Mouse (Mus musculus) C2C12 (cell line): ENCODE data around the gene Elp5. TPM values are rescaled to one million over a fixed set of nuclear protein-coding genes. Genes with fewer than 3 reads are reported as not detected.

Experiments
- H3K27me3 ChIP-seq: one replicate; pipeline ENCODE4 v1.6.1; 2011; ENCODE audit not compliant: control insufficient read depth, insufficient read depth, insufficient read length
- H3K36me3 ChIP-seq: one replicate; pipeline ENCODE4 v1.6.1; 2011; ENCODE audit not compliant: control insufficient read depth, insufficient read depth
- H3K4me3 ChIP-seq: one replicate; pipeline ENCODE4 v1.5.1; 2011; ENCODE audit warnings: mild to moderate bottlenecking, control low read depth; ENCODE audit not compliant: poor library complexity, insufficient read depth, severe bottlenecking
- H3K79me2 ChIP-seq: one replicate; pipeline ENCODE4 v1.6.1; 2011; ENCODE audit not compliant: control insufficient read depth, insufficient read depth
- H3K79me3 ChIP-seq: one replicate; pipeline ENCODE4 v1.6.1; 2011; ENCODE audit warnings: low read depth, control low read depth
- H3ac ChIP-seq: one replicate; pipeline ENCODE3; 2011; ENCODE audit warnings: low read depth; ENCODE audit not compliant: control insufficient read depth, insufficient read length
- CEBPB ChIP-seq: IDR thresholded peaks from one replicate; pipeline ENCODE4 v1.6.1; 2011; ENCODE audit warnings: low read depth, mild to moderate bottlenecking, control low read depth, moderate library complexity
- CTCF ChIP-seq: IDR thresholded peaks from one replicate; pipeline ENCODE4 v1.5.1; 2011; ENCODE audit not compliant: control insufficient read depth, insufficient read depth, insufficient read length
- FOSL1 ChIP-seq: IDR thresholded peaks from one replicate; pipeline ENCODE4 v1.8.0; 2011; ENCODE audit warnings: mild to moderate bottlenecking, low read length; ENCODE audit not compliant: poor library complexity, insufficient read depth, severe bottlenecking
- MAX ChIP-seq: IDR thresholded peaks from one replicate; pipeline ENCODE4 v1.6.1; 2011; ENCODE audit warnings: mild to moderate bottlenecking, control low read depth
- MYOD1 ChIP-seq: IDR thresholded peaks from one replicate; pipeline ENCODE4 v1.6.1; 2011; ENCODE audit warnings: low read depth; ENCODE audit not compliant: control insufficient read depth, insufficient read length
- MYOG ChIP-seq: IDR thresholded peaks from one replicate; pipeline ENCODE4 v1.6.1; 2011; ENCODE audit not compliant: control insufficient read depth, insufficient read length; ENCODE audit errors: extremely low read depth
- USF1 ChIP-seq: IDR thresholded peaks from one replicate; pipeline ENCODE4 v1.6.1; 2011; ENCODE audit warnings: low read depth, mild to moderate bottlenecking, control low read depth, moderate library complexity
- polyA plus RNA-seq: library from polyadenylated mRNA; unstranded; fragments of >200 nt; fragmentation: generic; extraction: Trizol; gene quantifications from one replicate; pipeline ENCODE4 v1.2.1, GENCODE M21; 2012; ENCODE audit warnings: missing spikeins

Gene Elp5
- polyA plus RNA-seq, 1 experiment: 111 TPM

GRCm38 (mm10) chr11:70021264-70022132, 39.2 kb upstream of the Elp5 start:
- Histone ChIP-seq H3K79me3 (peaks cover 50% of the 10 kb centered on the region), H3K27me3 (no peaks in the 10 kb centered on the region), H3K79me2 (peaks cover 82% of the 10 kb centered on the region), H3ac (no peak overlapping the region), H3K36me3 (no peaks in the 10 kb centered on the region), H3K4me3 (peak overlapping the region; percentile 34)
- no peak for TF ChIP-seq FOSL1
- TF ChIP-seq MYOD1: no peak
- no peak for TF ChIP-seq CTCF
- peak; percentile 46 for TF ChIP-seq MAX
- no peak for TF ChIP-seq USF1

- peak overlapping the region; percentile 34 for H3K4me3 ChIP-seq
- TF ChIP-seq MYOG: no peak
- TF ChIP-seq MAX: no peak
- no peak for TF ChIP-seq FOSL1
- peak; percentile 46 for TF ChIP-seq CTCF
- no peak for TF ChIP-seq CEBPB
Observed at GRCm38 (mm10) chr11:70020731-70021263, 38.5 kb upstream of the Elp5 start.

GRCm38 (mm10) chr11:70020022-70020631, 37.8 kb upstream of the Elp5 start:
- no peaks in the 10 kb centered on the region for H3K27me3 ChIP-seq

More at GRCm38 (mm10) chr11:70020731-70021263, 38.5 kb upstream of the Elp5 start:
- peaks cover 45% of the 10 kb centered on the region for H3K79me3 ChIP-seq
- H3K79me2 ChIP-seq: peaks cover 75% of the 10 kb centered on the region
- H3ac ChIP-seq: peak overlapping the region; percentile 52
- no peaks in the 10 kb centered on the region for H3K27me3 ChIP-seq
- H3K36me3 ChIP-seq: no peaks in the 10 kb centered on the region

GRCm38 (mm10) chr11:70019495-70020021, 37.2 kb upstream of the Elp5 start:
- TF ChIP-seq FOSL1: no peak
- TF ChIP-seq USF1: no peak
- no peak for TF ChIP-seq MAX
- TF ChIP-seq CEBPB: no peak
- TF ChIP-seq MYOD1: no peak
- TF ChIP-seq MYOG: no peak
- TF ChIP-seq CTCF: no peak

More at GRCm38 (mm10) chr11:70020022-70020631, 37.8 kb upstream of the Elp5 start:
- Histone ChIP-seq H3K79me2 (peaks cover 69% of the 10 kb centered on the region), H3K79me3 (peaks cover 40% of the 10 kb centered on the region), H3ac (peak overlapping the region; percentile 38), H3K36me3 (no peaks in the 10 kb centered on the region), H3K4me3 (peak overlapping the region; percentile 90)
- no peak for TF ChIP-seq FOSL1
- no peak for TF ChIP-seq CEBPB
- TF ChIP-seq MAX: no peak
- no peak for TF ChIP-seq USF1
- no peak for TF ChIP-seq CTCF
- TF ChIP-seq MYOD1: no peak
- no peak for TF ChIP-seq MYOG

GRCm38 (mm10) chr11:70018131-70018990, 36.0 kb upstream of the Elp5 start:
- H3K79me3 ChIP-seq: peaks cover 32% of the 10 kb centered on the region
- H3K79me2 ChIP-seq: peaks cover 66% of the 10 kb centered on the region
- H3K36me3 ChIP-seq: peaks cover 6% of the 10 kb centered on the region
- H3K27me3 ChIP-seq: no peaks in the 10 kb centered on the region
- no peak for TF ChIP-seq CTCF
- H3K4me3 ChIP-seq: peak overlapping the region; percentile 90
- H3ac ChIP-seq: peak overlapping the region; percentile 44

More at GRCm38 (mm10) chr11:70019495-70020021, 37.2 kb upstream of the Elp5 start:
- Histone ChIP-seq H3K79me2 (peaks cover 68% of the 10 kb centered on the region), H3K4me3 (peak overlapping the region; percentile 90), H3K79me3 (peaks cover 40% of the 10 kb centered on the region), H3K27me3 (no peaks in the 10 kb centered on the region), H3ac (peak overlapping the region; percentile 38), H3K36me3 (no peaks in the 10 kb centered on the region)
